Mouse (Mus musculus) myocyte (in vitro differentiated cells): Measurements from ENCODE around the gene Nek7.

Source experiments
- E2F4 ChIP-seq: IDR thresholded peaks from one replicate; pipeline ENCODE4 v1.6.1; 2011; ENCODE audit warnings: mild to moderate bottlenecking, control low read depth, moderate library complexity; ENCODE audit not compliant: insufficient read depth
- MAX ChIP-seq: IDR thresholded peaks from one replicate; pipeline ENCODE4 v1.6.1; 2011; ENCODE audit warnings: low read depth, mild to moderate bottlenecking, control low read depth
- MYOD1 ChIP-seq, 3 experiments: IDR thresholded peaks; one replicate each; pipeline ENCODE4 v1.6.1; 2011; ENCODE audit warnings: control low read depth in 2 of 3, low read depth in 2 of 3, mild to moderate bottlenecking in 2 of 3, moderate library complexity in 1 of 3; ENCODE audit not compliant: insufficient read length in 2 of 3, control insufficient read depth in 1 of 3
- MYOG ChIP-seq, 3 experiments: IDR thresholded peaks; one replicate each; pipeline ENCODE4 v1.6.1; 2011; ENCODE audit warnings: control low read depth in 2 of 3, low read depth in 2 of 3, mild to moderate bottlenecking in 2 of 3; ENCODE audit not compliant: insufficient read length in 2 of 3, control insufficient read depth in 1 of 3, insufficient read depth in 1 of 3
- POLR2A ChIP-seq: IDR thresholded peaks from one replicate; pipeline ENCODE4 v1.6.1; 2011; ENCODE audit warnings: low read depth, mild to moderate bottlenecking, control low read depth, moderate library complexity; ENCODE audit not compliant: insufficient read length
- POLR2AphosphoS2 ChIP-seq: IDR thresholded peaks from one replicate; pipeline ENCODE4 v1.6.1; 2011; ENCODE audit warnings: low read depth, control low read depth; ENCODE audit not compliant: insufficient read length
- REST ChIP-seq: IDR thresholded peaks from one replicate; pipeline ENCODE4 v1.6.1; 2011; ENCODE audit warnings: mild to moderate bottlenecking, control low read depth, moderate library complexity; ENCODE audit not compliant: insufficient read depth, insufficient read length
- SRF ChIP-seq: IDR thresholded peaks from one replicate; pipeline ENCODE4 v1.6.1; 2011; ENCODE audit warnings: low read depth; ENCODE audit not compliant: control insufficient read depth, insufficient read length
- TCF12 ChIP-seq: IDR thresholded peaks from one replicate; pipeline ENCODE4 v1.6.1; 2011; ENCODE audit warnings: mild to moderate bottlenecking, control low read depth; ENCODE audit not compliant: poor library complexity, insufficient read depth, severe bottlenecking
- TCF3 ChIP-seq: IDR thresholded peaks from one replicate; pipeline ENCODE4 v1.6.1; 2011; ENCODE audit warnings: low read depth, control low read depth; ENCODE audit not compliant: insufficient read length
- USF1 ChIP-seq: IDR thresholded peaks from one replicate; pipeline ENCODE4 v1.6.1; 2011; ENCODE audit warnings: low read depth, mild to moderate bottlenecking, control low read depth, moderate library complexity

DNA sequence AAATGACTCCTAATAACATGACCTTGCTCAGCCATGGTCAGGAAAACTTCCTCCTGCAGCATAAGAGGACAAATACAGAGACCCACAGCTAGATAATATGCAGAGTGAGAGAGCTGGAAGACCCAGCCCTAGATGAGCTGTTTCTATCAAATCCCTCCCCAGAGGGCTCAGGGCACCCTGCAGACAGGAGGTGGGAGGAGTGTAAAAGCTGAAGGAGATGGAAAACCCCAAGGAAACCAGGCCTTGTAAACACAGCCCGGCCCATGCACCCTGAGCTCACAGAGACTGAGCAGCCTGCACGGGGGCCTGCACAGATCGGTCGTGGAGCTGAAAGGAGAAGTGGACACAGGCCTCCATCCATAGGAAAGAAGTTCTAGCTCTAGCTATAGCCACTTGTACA, 27.5 kb downstream of the Nek7 start:
- TF ChIP-seq POLR2A (no peak), MAX (no peak), MYOG (IDR thresholded peaks at IDR 0.05; ENCODE audit: control insufficient read depth in 1 of 3, insufficient read depth in 1 of 3, insufficient read length in 2 of 3, low read depth in 2 of 3) (no peak), TCF12 (no peak), POLR2AphosphoS2 (no peak), E2F4 (no peak), TCF3 (no peak), MYOD1 (IDR thresholded peaks at IDR 0.05; ENCODE audit: control insufficient read depth in 1 of 3, insufficient read length in 2 of 3, low read depth in 2 of 3) (no peak), USF1 (no peak), SRF (no peak), REST (no peak)
